Mouse (Mus musculus) limb, embryonic 15.5 days (tissue): ENCODE measurements around the gene Fam83b. TPM values are rescaled to one million over a fixed set of nuclear protein-coding genes. Genes with fewer than 3 reads are reported as not detected.
A peak's percentile ranks its signal among the peaks of the same experiment; 100 is the strongest.

Experiments used
- ATAC-seq: fragments of 200-750 bp; cut with Nextera tagmentation; 2 replicates; pipeline ENCODE4 v1.8.0; 2017; ENCODE audit warnings: low read depth, moderate TSS enrichment; ENCODE audit not compliant: insufficient number of reproducible peaks, low FRiP score, low TSS enrichment
- H3K27ac ChIP-seq: fragments of 300-500 bp; sonication (generic); 2 replicates; pipeline ENCODE4 v1.5.1; 2015; ENCODE audit warnings: moderate library complexity, mild to moderate bottlenecking, inconsistent platforms
- H3K27me3 ChIP-seq: fragments of 300-500 bp; sonication (generic); 2 replicates; pipeline ENCODE4 v1.6.1; 2015; ENCODE audit warnings: inconsistent platforms
- H3K36me3 ChIP-seq: fragments of 300-500 bp; sonication (generic); 2 replicates; pipeline ENCODE4 v1.6.1; 2015; ENCODE audit warnings: inconsistent platforms
- H3K4me1 ChIP-seq: fragments of 300-500 bp; sonication (generic); 2 replicates; pipeline ENCODE4 v1.6.1; 2015; ENCODE audit warnings: inconsistent platforms
- H3K4me2 ChIP-seq: fragments of 300-500 bp; sonication (generic); 2 replicates; pipeline ENCODE4 v1.6.1; 2015; ENCODE audit warnings: mild to moderate bottlenecking, inconsistent platforms
- H3K4me3 ChIP-seq: fragments of 300-500 bp; sonication (generic); 2 replicates; pipeline ENCODE4 v1.5.1; 2015; ENCODE audit warnings: mild to moderate bottlenecking, inconsistent platforms
- H3K9ac ChIP-seq: fragments of 300-500 bp; sonication (generic); 2 replicates; pipeline ENCODE4 v1.6.1; 2015; ENCODE audit warnings: inconsistent platforms
- H3K9me3 ChIP-seq: fragments of 300-500 bp; sonication (generic); 2 replicates; pipeline ENCODE4 v1.6.1; 2016; ENCODE audit warnings: inconsistent platforms
- WGBS: fragments of 180-500 bp; shearing (Covaris S2); methylation state at CpG from one replicate; pipeline ENCODE4 v1.1.7; 2015; 5-methylcytosine and 5-hydroxymethylcytosine counted together
- polyA plus RNA-seq: library from polyadenylated mRNA; unstranded; fragments of >200 nt; fragmentation: Nextera tagmentation; extraction: Ambion mirVana; gene quantifications from 2 replicates; pipeline ENCODE4 v1.2.1, GENCODE M21; 2015

The Fam83b gene
- polyA plus RNA-seq: 7.8 and 9.2 TPM in 2 replicates

GRCm38 (mm10) chr9:76566515-76567280 lies at the start of gene Fam83b:
Gene Fam83b (minus strand): TSS chr9:76567116.
- H3K9ac ChIP-seq: peak within 1 kb of the TSS; percentile 39
- H3K9me3 ChIP-seq: no peaks in the 10 kb centered on the region
- peaks cover 9% of the 10 kb centered on the region; the same call in 1 of the 2 replicates for H3K4me1 ChIP-seq
- peak within 1 kb of the TSS; percentile 97 for H3K4me2 ChIP-seq
- WGBS: 2% methylated on average over 40 of the region's 40 CpGs
- peak; percentile 69; the same call in 1 of the 2 replicates for ATAC-seq
- no peaks in the 10 kb centered on the region for H3K36me3 ChIP-seq
- peaks cover 21% of the 10 kb centered on the region; the same call in 1 of the 2 replicates for H3K27me3 ChIP-seq
- peak within 1 kb of the TSS; percentile 51 for H3K4me3 ChIP-seq
- peak within 1 kb of the TSS; percentile 79 for H3K27ac ChIP-seq

GRCm38 (mm10) chr9:76614165-76614564 lies 47.2 kb upstream of the Fam83b start:
- Histone ChIP-seq H3K4me3 (no peak overlapping the region), H3K9ac (no peak overlapping the region), H3K4me1 (no peaks in the 10 kb centered on the region), H3K27ac (no peak overlapping the region), H3K4me2 (no peak overlapping the region), H3K27me3 (no peaks in the 10 kb centered on the region), H3K36me3 (no peaks in the 10 kb centered on the region), H3K9me3 (no peaks in the 10 kb centered on the region)
- WGBS: 58% methylated on average over 4 of the region's 4 CpGs
- ATAC-seq: no peak

GRCm38 (mm10) chr9:76603744-76604143 lies 36.8 kb upstream of the Fam83b start:
- H3K27ac ChIP-seq: no peak overlapping the region
- no peak for ATAC-seq

GRCm38 (mm10) chr9:76602874-76603273 lies 36.0 kb upstream of the Fam83b start:
- 88% methylated on average over 2 of the region's 2 CpGs for WGBS
- H3K4me3 ChIP-seq: no peak overlapping the region
- H3K4me1 ChIP-seq: no peaks in the 10 kb centered on the region
- no peaks in the 10 kb centered on the region for H3K9me3 ChIP-seq
- no peak overlapping the region for H3K27ac ChIP-seq
- no peaks in the 10 kb centered on the region for H3K27me3 ChIP-seq
- H3K4me2 ChIP-seq: no peak overlapping the region
- H3K9ac ChIP-seq: no peak overlapping the region
- ATAC-seq: no peak
- no peaks in the 10 kb centered on the region for H3K36me3 ChIP-seq

More at GRCm38 (mm10) chr9:76603744-76604143, 36.8 kb upstream of the Fam83b start:
- WGBS: 71% methylated on average over 5 of the region's 5 CpGs
- Histone ChIP-seq H3K9me3 (no peaks in the 10 kb centered on the region), H3K9ac (no peak overlapping the region), H3K4me2 (no peak overlapping the region), H3K4me3 (no peak overlapping the region), H3K27me3 (no peaks in the 10 kb centered on the region), H3K4me1 (no peaks in the 10 kb centered on the region), H3K36me3 (no peaks in the 10 kb centered on the region)

- no peak overlapping the region for H3K9ac ChIP-seq
- no peaks in the 10 kb centered on the region for H3K9me3 ChIP-seq
- no peak for ATAC-seq
- H3K4me1 ChIP-seq: no peaks in the 10 kb centered on the region
- H3K27ac ChIP-seq: no peak overlapping the region
- 72% methylated on average over 4 of the region's 4 CpGs for WGBS
- no peak overlapping the region for H3K4me2 ChIP-seq
- no peak overlapping the region for H3K4me3 ChIP-seq
- H3K27me3 ChIP-seq: no peaks in the 10 kb centered on the region
- H3K36me3 ChIP-seq: no peaks in the 10 kb centered on the region
Measured at GRCm38 (mm10) chr9:76597395-76597794, 30.5 kb upstream of the Fam83b start.

GRCm38 (mm10) chr9:76593841-76594240 lies 26.9 kb upstream of the Fam83b start:
- no peak overlapping the region for H3K27ac ChIP-seq
- H3K27me3 ChIP-seq: no peaks in the 10 kb centered on the region
- ATAC-seq: no peak
- WGBS: 28% methylated on average over 2 of the region's 2 CpGs
- H3K9ac ChIP-seq: no peak overlapping the region
- no peaks in the 10 kb centered on the region for H3K9me3 ChIP-seq
- no peaks in the 10 kb centered on the region for H3K36me3 ChIP-seq
- H3K4me2 ChIP-seq: no peak overlapping the region
- no peaks in the 10 kb centered on the region for H3K4me1 ChIP-seq
- no peak overlapping the region for H3K4me3 ChIP-seq

- Histone ChIP-seq H3K27me3 (no peaks in the 10 kb centered on the region), H3K9me3 (no peaks in the 10 kb centered on the region), H3K27ac (no peak overlapping the region), H3K9ac (no peak overlapping the region), H3K36me3 (no peaks in the 10 kb centered on the region), H3K4me3 (no peak overlapping the region), H3K4me2 (no peak overlapping the region), H3K4me1 (no peaks in the 10 kb centered on the region)
- no peak for ATAC-seq
- WGBS: 81% methylated on average over 6 of the region's 6 CpGs
Measured at GRCm38 (mm10) chr9:76583943-76584342, 17.0 kb upstream of the Fam83b start.

- Histone ChIP-seq H3K4me1 (no peaks in the 10 kb centered on the region), H3K9ac (no peak overlapping the region), H3K27ac (no peak overlapping the region), H3K36me3 (no peaks in the 10 kb centered on the region), H3K4me3 (no peak overlapping the region), H3K27me3 (no peaks in the 10 kb centered on the region), H3K9me3 (no peaks in the 10 kb centered on the region), H3K4me2 (no peak overlapping the region)
- WGBS: 82% methylated on average over 5 of the region's 5 CpGs
- ATAC-seq: no peak
Measured at GRCm38 (mm10) chr9:76581966-76582365, 15.1 kb upstream of the Fam83b start.

- no peak; the same call in 1 of the 2 replicates for ATAC-seq
- WGBS: 3% methylated on average over 13 of the region's 13 CpGs
- Histone ChIP-seq H3K4me1 (peaks cover 9% of the 10 kb centered on the region; the same call in 1 of the 2 replicates), H3K4me3 (peak overlapping the region; percentile 51), H3K27ac (peak overlapping the region; percentile 79), H3K9ac (peak overlapping the region; percentile 39), H3K4me2 (peak overlapping the region; percentile 97), H3K27me3 (peaks cover 21% of the 10 kb centered on the region; the same call in 1 of the 2 replicates), H3K36me3 (no peaks in the 10 kb centered on the region), H3K9me3 (no peaks in the 10 kb centered on the region)
Measured at GRCm38 (mm10) chr9:76567281-76567655, 352 bp upstream of the Fam83b start.

GRCm38 (mm10) chr9:76565656-76566055 lies 1.3 kb downstream of the Fam83b start:
- Histone ChIP-seq H3K4me1 (peaks cover 9% of the 10 kb centered on the region; the same call in 1 of the 2 replicates), H3K27me3 (peaks cover 21% of the 10 kb centered on the region; the same call in 1 of the 2 replicates), H3K9ac (no peak overlapping the region), H3K9me3 (no peaks in the 10 kb centered on the region), H3K27ac (no peak overlapping the region), H3K4me2 (0 out of 2 replicates have a peak overlapping the region, but pooled peaks have one; percentile 97), H3K36me3 (no peaks in the 10 kb centered on the region), H3K4me3 (peak overlapping the region; percentile 51)
- no peak for ATAC-seq
- 74% methylated on average over 2 of the region's 2 CpGs for WGBS

GRCm38 (mm10) chr9:76564071-76564470 lies 2.8 kb downstream of the Fam83b start:
- ATAC-seq: no peak
- no peak overlapping the region for H3K4me3 ChIP-seq
- peaks cover 21% of the 10 kb centered on the region; the same call in 1 of the 2 replicates for H3K27me3 ChIP-seq
- H3K27ac ChIP-seq: no peak overlapping the region
- H3K9me3 ChIP-seq: no peaks in the 10 kb centered on the region
- H3K4me2 ChIP-seq: no peak overlapping the region
- no peak overlapping the region for H3K9ac ChIP-seq
- WGBS: 63% methylated on average over 1 of the region's 1 CpGs
- H3K36me3 ChIP-seq: no peaks in the 10 kb centered on the region
- H3K4me1 ChIP-seq: peaks cover 9% of the 10 kb centered on the region; the same call in 1 of the 2 replicates

GRCm38 (mm10) chr9:76562794-76563193 lies 4.1 kb downstream of the Fam83b start:
- no peak for ATAC-seq

More at GRCm38 (mm10) chr9:76562794-76563193, 4.1 kb downstream of the Fam83b start:
- 21% methylated on average over 6 of the region's 6 CpGs for WGBS
- no peak overlapping the region for H3K4me2 ChIP-seq
- no peak overlapping the region for H3K4me3 ChIP-seq
- peaks cover 13% of the 10 kb centered on the region; the same call in 1 of the 2 replicates for H3K27me3 ChIP-seq
- no peak overlapping the region for H3K9ac ChIP-seq
- H3K9me3 ChIP-seq: no peaks in the 10 kb centered on the region
- no peak overlapping the region for H3K27ac ChIP-seq
- peaks cover 9% of the 10 kb centered on the region; the same call in 1 of the 2 replicates for H3K4me1 ChIP-seq
- H3K36me3 ChIP-seq: no peaks in the 10 kb centered on the region
